Mouse (Mus musculus) limb, embryonic 11.5 days (tissue): ENCODE measurements around the gene Nppa. TPM values are rescaled to one million over a fixed set of nuclear protein-coding genes. Genes with fewer than 3 reads are reported as not detected.
A peak's percentile ranks its signal among the peaks of the same experiment; 100 is the strongest.

Source experiments
- ATAC-seq: fragments of 200-750 bp; cut with Nextera tagmentation; 2 replicates; pipeline ENCODE4 v1.8.0; 2017; ENCODE audit warnings: low read depth; ENCODE audit not compliant: insufficient number of reproducible peaks, low FRiP score, low TSS enrichment
- DNase-seq: peaks from one replicate; pipeline ENCODE4 v3.0.0-alpha.2; 2015; ENCODE audit warnings: low spot score
- H3K27ac ChIP-seq: fragments of 300-500 bp; sonication (generic); replicated peaks from 2 replicates; pipeline ENCODE4 v1.5.1; 2014; ENCODE audit warnings: low read depth, mild to moderate bottlenecking, low read length
- H3K27me3 ChIP-seq: fragments of 300-500 bp; sonication (generic); 2 replicates; pipeline ENCODE4 v1.6.1; 2014; ENCODE audit warnings: mild to moderate bottlenecking, low read length, mixed read lengths; ENCODE audit not compliant: control insufficient read depth, insufficient read depth
- H3K36me3 ChIP-seq: fragments of 300-500 bp; sonication (generic); 2 replicates; pipeline ENCODE4 v1.6.1; 2014; ENCODE audit warnings: mild to moderate bottlenecking, low read length, moderate library complexity, mixed read lengths; ENCODE audit not compliant: control insufficient read depth, insufficient read depth
- H3K4me1 ChIP-seq: fragments of 300-500 bp; sonication (generic); 2 replicates; pipeline ENCODE4 v1.6.1; 2014; ENCODE audit warnings: low read length, mixed read lengths; ENCODE audit not compliant: control insufficient read depth, insufficient read depth
- H3K4me2 ChIP-seq: fragments of 300-500 bp; sonication (generic); 2 replicates; pipeline ENCODE4 v1.6.1; 2014; ENCODE audit warnings: low read depth, mild to moderate bottlenecking, moderate library complexity; ENCODE audit not compliant: severe bottlenecking
- H3K4me3 ChIP-seq: fragments of 300-500 bp; sonication (generic); 2 replicates; pipeline ENCODE4 v1.5.1; 2014; ENCODE audit warnings: low read depth, low read length
- H3K9ac ChIP-seq: fragments of 300-500 bp; sonication (generic); 2 replicates; pipeline ENCODE4 v1.6.1; 2014; ENCODE audit warnings: mild to moderate bottlenecking, low read length
- H3K9me3 ChIP-seq: fragments of 300-500 bp; sonication (generic); 2 replicates; pipeline ENCODE4 v1.6.1; 2016; ENCODE audit warnings: low read length; ENCODE audit not compliant: control insufficient read depth
- WGBS: fragments of 180-500 bp; shearing (Covaris S2); extraction: QIAGEN DNeasy Blood & Tissue Kit; methylation state at CpG from one replicate; pipeline ENCODE4 v1.1.7; 2014; 5-methylcytosine and 5-hydroxymethylcytosine counted together
- polyA plus RNA-seq: library from polyadenylated mRNA; unstranded; fragments of >200 nt; fragmentation: Nextera tagmentation; extraction: Ambion mirVana; gene quantifications from 2 replicates; pipeline ENCODE4 v1.2.1, GENCODE M21; 2014

Gene Nppa
- polyA plus RNA-seq, 1 experiment from 2014 or later, result 2.0 TPM

GRCm38 (mm10) chr4:148016981-148017380, 16.5 kb downstream of the Nppa start:
- Histone ChIP-seq H3K36me3 (peaks cover 35% of the 10 kb centered on the region), H3K27ac (no peak overlapping the region), H3K9me3 (no peaks in the 10 kb centered on the region), H3K27me3 (no peaks in the 10 kb centered on the region), H3K4me3 (no peak overlapping the region), H3K4me1 (no peaks in the 10 kb centered on the region), H3K4me2 (no peak overlapping the region), H3K9ac (no peak overlapping the region)
- no peak for ATAC-seq
- DNase-seq, result no peak
- 84% methylated on average over 3 of the region's 3 CpGs for WGBS

GRCm38 (mm10) chr4:148018410-148018809, 17.9 kb downstream of the Nppa start:
- Histone ChIP-seq H3K27ac (no peak overlapping the region), H3K36me3 (peaks cover 27% of the 10 kb centered on the region), H3K9ac (no peak overlapping the region), H3K27me3 (no peaks in the 10 kb centered on the region), H3K4me3 (no peak overlapping the region), H3K9me3 (no peaks in the 10 kb centered on the region), H3K4me1 (no peaks in the 10 kb centered on the region), H3K4me2 (no peak overlapping the region)
- no peak for DNase-seq
- ATAC-seq, result no peak
- 81% methylated on average over 2 of the region's 2 CpGs for WGBS

DNA sequence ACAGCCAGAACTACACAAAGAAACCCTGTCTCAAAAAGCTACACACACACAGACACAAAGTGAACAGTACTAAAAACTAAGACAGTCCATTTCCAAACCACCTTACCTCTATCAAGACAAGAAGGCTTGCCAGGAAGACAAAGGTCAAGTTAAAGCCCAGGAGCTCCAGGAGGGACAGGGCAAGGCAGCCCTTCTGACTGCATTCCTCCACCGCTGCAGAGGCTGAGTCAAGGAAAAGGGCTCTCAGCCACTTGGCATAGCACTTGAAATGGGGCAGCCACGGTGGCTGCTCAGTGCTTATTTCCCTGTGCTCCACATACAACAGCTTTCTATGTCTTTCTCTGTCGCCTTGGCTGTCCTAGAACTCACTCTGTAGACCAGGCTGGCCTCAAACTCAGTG, 23.5 kb downstream of the Nppa start:
- no peak overlapping the region for H3K4me3 ChIP-seq
- WGBS, result 98% methylated on average over 3 of the region's 3 CpGs
- no peak overlapping the region for H3K9ac ChIP-seq
- ATAC-seq (no peak), DNase-seq (no peak)
- H3K4me1 ChIP-seq, result no peaks in the 10 kb centered on the region
- H3K27ac ChIP-seq, result no peak overlapping the region
- H3K4me2 ChIP-seq, result no peak overlapping the region
- no peaks in the 10 kb centered on the region for H3K9me3 ChIP-seq
- peaks cover 26% of the 10 kb centered on the region for H3K36me3 ChIP-seq
- H3K27me3 ChIP-seq, result no peaks in the 10 kb centered on the region

- DNase-seq (no peak), ATAC-seq (no peak)
- Histone ChIP-seq H3K4me1 (no peaks in the 10 kb centered on the region), H3K4me3 (no peak overlapping the region), H3K27me3 (no peaks in the 10 kb centered on the region), H3K4me2 (no peak overlapping the region), H3K9me3 (no peaks in the 10 kb centered on the region), H3K27ac (no peak overlapping the region), H3K36me3 (peaks cover 19% of the 10 kb centered on the region), H3K9ac (no peak overlapping the region)
- WGBS, result 92% methylated on average over 7 of the region's 7 CpGs
Measured at GRCm38 (mm10) chr4:148029297-148029696, 28.8 kb downstream of the Nppa start.

GRCm38 (mm10) chr4:148030506-148030905, 30.0 kb downstream of the Nppa start:
- H3K4me2 ChIP-seq, result no peak overlapping the region
- no peak overlapping the region for H3K9ac ChIP-seq
- ATAC-seq (no peak), DNase-seq (no peak)
- no peak overlapping the region for H3K27ac ChIP-seq
- H3K4me3 ChIP-seq, result no peak overlapping the region
- H3K9me3 ChIP-seq, result no peaks in the 10 kb centered on the region
- H3K27me3 ChIP-seq, result no peaks in the 10 kb centered on the region
- no peaks in the 10 kb centered on the region for H3K4me1 ChIP-seq
- WGBS, result 90% methylated on average over 5 of the region's 5 CpGs
- H3K36me3 ChIP-seq, result peaks cover 9% of the 10 kb centered on the region

- Histone ChIP-seq H3K4me1 (peaks cover 4% of the 10 kb centered on the region), H3K9ac (no peak overlapping the region), H3K36me3 (peaks cover 4% of the 10 kb centered on the region; the same call in 1 of the 2 replicates), H3K27me3 (no peaks in the 10 kb centered on the region), H3K27ac (no peak overlapping the region), H3K9me3 (no peaks in the 10 kb centered on the region), H3K4me3 (no peak overlapping the region), H3K4me2 (no peak overlapping the region)
- ATAC-seq (no peak), DNase-seq (no peak)
- 84% methylated on average over 7 of the region's 7 CpGs for WGBS
Measured at GRCm38 (mm10) chr4:148033858-148034410, 33.4 kb downstream of the Nppa start.

GRCm38 (mm10) chr4:148035440-148035839, 34.9 kb downstream of the Nppa start:
- H3K27me3 ChIP-seq, result no peaks in the 10 kb centered on the region
- ATAC-seq, result no peak
- 0 out of 2 replicates have a peak, but pooled peaks cover under 1% of the 10 kb centered on the region for H3K36me3 ChIP-seq
- peaks cover 11% of the 10 kb centered on the region for H3K4me1 ChIP-seq
- DNase-seq, result no peak
- H3K9ac ChIP-seq, result no peak overlapping the region
- H3K4me3 ChIP-seq, result no peak overlapping the region
- no peak overlapping the region for H3K4me2 ChIP-seq
- 85% methylated on average over 3 of the region's 3 CpGs for WGBS
- H3K9me3 ChIP-seq, result no peaks in the 10 kb centered on the region
- no peak overlapping the region for H3K27ac ChIP-seq

DNA sequence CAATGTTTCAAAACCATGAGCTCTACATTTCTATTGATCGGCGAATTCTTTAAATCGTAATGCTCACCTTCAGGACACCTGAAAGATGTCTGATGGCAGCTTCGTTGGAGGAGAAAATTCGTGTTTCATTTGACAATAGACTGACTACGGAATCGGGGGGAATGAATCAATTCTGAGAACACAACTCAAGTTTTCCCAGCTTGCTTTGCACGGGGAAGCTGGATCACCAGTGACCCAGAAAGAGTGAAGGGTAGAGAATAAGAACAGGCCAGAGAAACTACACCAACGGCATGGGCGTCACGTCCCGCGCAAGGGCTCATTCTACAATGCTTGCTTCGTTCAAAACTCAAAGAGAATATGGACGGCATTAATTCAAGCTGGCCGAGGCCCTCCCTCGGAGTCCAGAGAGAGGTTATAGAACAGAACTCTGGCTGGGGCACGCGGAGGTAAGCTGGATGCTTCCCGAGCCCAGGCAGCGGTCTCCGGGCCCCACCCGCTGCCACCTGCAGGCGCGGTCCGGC, 37.6 kb downstream of the Nppa start:
- Histone ChIP-seq H3K27me3 (no peaks in the 10 kb centered on the region), H3K4me2 (peak overlapping the region; percentile 75), H3K9me3 (no peaks in the 10 kb centered on the region), H3K36me3 (no peaks in the 10 kb centered on the region), H3K9ac (peak overlapping the region; percentile 68), H3K27ac (0 out of 2 replicates have a peak overlapping the region, but pooled peaks have one; percentile 36), H3K4me3 (peak overlapping the region; percentile 86), H3K4me1 (peaks cover 23% of the 10 kb centered on the region)
- DNase-seq (no peak), ATAC-seq (no peak)
- WGBS, result 9% methylated on average over 26 of the region's 26 CpGs
